Mouse (Mus musculus): ENCODE measurements around the gene Aida. TPM values are rescaled to one million over a fixed set of nuclear protein-coding genes. Genes with fewer than 3 reads are reported as not detected.

The Aida gene
- total and polyA plus RNA-seq, 2 experiments from 2014 or later, result 19.6 to 26.8 TPM

DNA sequence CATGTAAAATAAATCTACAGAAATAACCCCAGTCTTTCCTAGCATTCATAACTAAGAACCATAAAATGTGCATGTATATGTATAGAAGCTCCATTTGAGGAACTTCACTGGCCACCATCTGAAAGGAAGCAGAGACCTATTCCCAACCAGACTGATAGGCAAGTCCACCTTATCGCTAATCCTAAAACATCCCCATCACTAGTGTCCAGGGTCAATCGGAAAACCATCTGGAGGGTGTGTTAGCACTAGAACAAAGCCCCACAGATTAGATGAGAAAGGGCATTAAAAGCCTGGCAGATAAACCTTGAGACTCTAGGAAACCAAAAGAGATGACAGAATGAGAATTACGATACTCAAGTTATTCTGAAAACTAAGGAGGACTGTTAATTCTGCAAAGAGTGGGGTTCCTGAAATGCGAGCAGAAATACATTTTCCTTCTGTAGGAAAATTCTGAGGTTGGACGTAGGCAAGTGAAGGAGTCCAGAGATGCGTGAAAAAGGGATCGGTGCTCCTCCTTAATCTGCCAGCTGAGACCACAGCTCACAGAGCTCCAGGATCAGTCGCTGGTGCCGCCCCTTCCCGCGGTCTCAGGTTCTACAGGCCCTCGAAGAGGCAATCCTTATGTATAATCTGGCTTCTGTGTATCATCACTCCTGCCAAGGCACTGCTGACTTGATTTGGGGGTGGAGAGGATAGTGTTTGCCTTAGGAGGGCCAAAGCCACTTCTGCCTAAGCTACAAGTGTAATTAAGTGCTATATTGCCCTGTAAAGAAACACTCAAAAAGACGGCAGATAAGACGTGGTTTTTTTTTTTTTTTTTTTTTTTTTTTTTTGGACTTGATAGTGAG is 66.6 kb downstream of the Aida start:
- Histone ChIP-seq H3K4me1 (ENCODE audit: control insufficient read depth, insufficient read depth) (0 out of 2 replicates have a peak, but pooled peaks cover 5% of the 10 kb centered on the region), H3K9me3 (replicated peaks; ENCODE audit: control insufficient read depth, low read length) (no peaks in the 10 kb centered on the region), H3K36me3 (replicated peaks; ENCODE audit: control insufficient read depth, insufficient read depth, low read length) (peaks cover 54% of the 10 kb centered on the region), H3K4me3 (ENCODE audit: low read depth, low read length) (no peak overlapping the region), H3K27ac (ENCODE audit: low read depth) (no peak overlapping the region), H3K4me2 (ENCODE audit: low read depth, low read length) (no peak overlapping the region), H3K9ac (replicated peaks; ENCODE audit: low read depth, low read length) (no peak overlapping the region), H3K27me3 (ENCODE audit: control insufficient read depth, insufficient read depth, low read length) (no peaks in the 10 kb centered on the region)
- ATAC-seq (ENCODE audit: insufficient read depth, low read depth), result no peak
- TF ChIP-seq CTCF (IDR thresholded peaks at IDR 0.05; ENCODE audit: low read depth) (no peak), EP300 (IDR thresholded peaks at IDR 0.05; ENCODE audit: low read depth) (no peak)
- 76% methylated on average over 14 of the region's 14 CpGs for WGBS
- DNase-seq (ENCODE audit: low spot score), result no peak

DNA sequence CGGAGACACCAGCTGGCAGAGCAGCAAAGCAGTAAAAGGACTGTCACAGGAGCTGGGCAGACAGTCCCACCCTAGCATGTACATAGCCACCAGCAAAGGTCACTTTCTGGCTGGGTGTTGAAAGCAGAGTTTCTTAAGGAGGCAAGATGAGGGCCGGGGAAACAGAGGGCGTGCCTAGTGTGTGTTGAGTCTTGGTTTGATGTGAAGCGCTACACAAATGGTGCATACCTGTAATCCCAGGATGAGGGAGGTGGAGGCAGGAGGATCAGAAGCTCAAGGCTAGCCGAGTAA is 67.1 kb downstream of the Aida start:
- H3K9me3 ChIP-seq (replicated peaks; ENCODE audit: control insufficient read depth, low read length), result no peaks in the 10 kb centered on the region
- peaks cover 9% of the 10 kb centered on the region; the same call in 1 of the 2 replicates for H3K4me1 ChIP-seq (ENCODE audit: control insufficient read depth, insufficient read depth)
- no peak overlapping the region for H3K9ac ChIP-seq (replicated peaks; ENCODE audit: low read depth, low read length)
- ATAC-seq (ENCODE audit: insufficient read depth, low read depth) (no peak), DNase-seq (ENCODE audit: low spot score) (no peak)
- H3K27ac ChIP-seq (ENCODE audit: low read depth), result no peak overlapping the region
- no peak overlapping the region for H3K4me3 ChIP-seq (ENCODE audit: low read depth, low read length)
- TF ChIP-seq EP300 (IDR thresholded peaks at IDR 0.05; ENCODE audit: low read depth), result no peak
- TF ChIP-seq CTCF (IDR thresholded peaks at IDR 0.05; ENCODE audit: low read depth), result no peak
- H3K4me2 ChIP-seq (ENCODE audit: low read depth, low read length), result no peak overlapping the region
- H3K36me3 ChIP-seq (replicated peaks; ENCODE audit: control insufficient read depth, insufficient read depth, low read length), result peaks cover 49% of the 10 kb centered on the region
- WGBS, result 83% methylated on average over 5 of the region's 5 CpGs
- no peaks in the 10 kb centered on the region for H3K27me3 ChIP-seq (ENCODE audit: control insufficient read depth, insufficient read depth, low read length)

DNA sequence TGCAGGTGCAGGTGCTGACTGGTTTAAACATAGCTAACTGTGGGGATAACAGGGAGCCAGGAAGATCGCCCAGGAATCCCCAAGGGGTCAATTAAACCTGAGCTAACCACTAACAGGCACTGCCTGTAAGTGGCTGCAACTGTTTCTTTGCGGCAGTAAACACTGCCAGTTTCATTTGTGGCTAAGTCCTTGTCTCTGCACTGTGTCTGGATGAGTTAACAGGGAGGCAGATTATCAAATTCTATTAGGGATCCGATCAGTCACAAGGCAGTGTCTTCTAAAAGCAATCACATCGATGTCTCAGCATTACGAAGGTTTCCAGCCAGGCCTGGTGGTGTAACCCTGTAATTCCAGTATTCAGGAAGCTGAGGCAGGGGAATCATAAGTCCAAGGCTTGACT is 70.0 kb downstream of the Aida start:
- Histone ChIP-seq H3K4me1 (ENCODE audit: control insufficient read depth, insufficient read depth) (peaks cover 10% of the 10 kb centered on the region; the same call in 1 of the 2 replicates), H3K9ac (replicated peaks; ENCODE audit: low read depth, low read length) (no peak overlapping the region), H3K4me3 (ENCODE audit: low read depth, low read length) (no peak overlapping the region), H3K9me3 (replicated peaks; ENCODE audit: control insufficient read depth, low read length) (no peaks in the 10 kb centered on the region), H3K4me2 (ENCODE audit: low read depth, low read length) (no peak overlapping the region), H3K27ac (ENCODE audit: low read depth) (no peak overlapping the region), H3K36me3 (replicated peaks; ENCODE audit: control insufficient read depth, insufficient read depth, low read length) (peaks cover 26% of the 10 kb centered on the region), H3K27me3 (ENCODE audit: control insufficient read depth, insufficient read depth, low read length) (no peaks in the 10 kb centered on the region)
- TF ChIP-seq EP300 (IDR thresholded peaks at IDR 0.05; ENCODE audit: low read depth) (no peak), CTCF (IDR thresholded peaks at IDR 0.05; ENCODE audit: low read depth) (no peak)
- DNase-seq (ENCODE audit: low spot score) (no peak), ATAC-seq (ENCODE audit: insufficient read depth, low read depth) (no peak)
- WGBS, result 89% methylated on average over 5 of the region's 5 CpGs

DNA sequence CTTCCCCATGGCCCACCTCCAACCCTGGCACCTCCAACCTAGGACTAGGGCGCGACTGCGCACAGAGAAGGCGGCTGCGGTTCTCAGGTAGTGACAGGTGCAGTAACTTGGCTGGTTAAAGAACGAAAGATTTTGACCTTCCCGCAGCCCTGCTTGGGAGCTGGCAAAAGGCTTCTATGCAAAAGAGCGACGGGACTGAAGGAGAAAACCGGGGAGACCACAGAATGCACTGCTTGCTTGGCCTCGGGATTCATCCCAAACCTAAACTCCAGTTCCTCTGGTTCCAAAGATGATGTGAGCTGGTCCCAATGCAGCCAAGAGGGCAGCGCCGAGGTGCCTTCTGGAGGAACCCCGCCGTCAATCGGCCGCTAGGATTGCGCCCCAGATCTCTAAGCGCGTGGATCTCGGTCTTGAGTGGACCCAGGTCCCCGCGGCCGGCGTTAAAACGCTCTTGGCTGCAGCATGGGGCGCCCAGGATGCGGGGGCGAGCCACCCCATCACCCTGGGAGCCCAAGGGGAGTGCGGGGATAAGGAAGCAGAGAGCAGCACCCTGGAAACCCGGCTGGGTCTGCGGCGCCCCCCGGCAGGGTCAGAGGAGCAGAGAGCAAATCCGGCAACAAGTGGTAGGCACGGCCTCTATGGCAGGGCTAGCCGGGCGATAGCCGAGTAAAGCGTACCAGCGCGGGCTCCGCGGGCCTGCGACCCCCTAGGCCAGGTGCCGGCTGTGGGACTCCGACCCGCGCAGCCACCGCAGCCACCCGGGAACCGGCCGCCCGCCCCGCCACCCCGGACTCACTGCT is 72.4 kb downstream of the Aida start:
- TF ChIP-seq EP300 (IDR thresholded peaks at IDR 0.05; ENCODE audit: low read depth) (no peak), CTCF (IDR thresholded peaks at IDR 0.05; ENCODE audit: low read depth) (no peak)
- peak overlapping the region; percentile 94 for H3K4me2 ChIP-seq (ENCODE audit: low read depth, low read length)
- WGBS, result 1% methylated on average over 44 of the region's 56 CpGs
- no peaks in the 10 kb centered on the region for H3K27me3 ChIP-seq (ENCODE audit: control insufficient read depth, insufficient read depth, low read length)
- H3K9ac ChIP-seq (replicated peaks; ENCODE audit: low read depth, low read length), result peak overlapping the region; percentile 86
- no peaks in the 10 kb centered on the region for H3K9me3 ChIP-seq (replicated peaks; ENCODE audit: control insufficient read depth, low read length)
- peak overlapping the region; percentile 92 for H3K4me3 ChIP-seq (ENCODE audit: low read depth, low read length)
- peak; percentile 63 for ATAC-seq (ENCODE audit: insufficient read depth, low read depth)
- peaks cover 15% of the 10 kb centered on the region for H3K36me3 ChIP-seq (replicated peaks; ENCODE audit: control insufficient read depth, insufficient read depth, low read length)
- H3K4me1 ChIP-seq (ENCODE audit: control insufficient read depth, insufficient read depth), result peaks cover 10% of the 10 kb centered on the region; the same call in 1 of the 2 replicates
- peak overlapping the region; percentile 73 for H3K27ac ChIP-seq (ENCODE audit: low read depth)
- DNase-seq (ENCODE audit: low spot score), result no peak

DNA sequence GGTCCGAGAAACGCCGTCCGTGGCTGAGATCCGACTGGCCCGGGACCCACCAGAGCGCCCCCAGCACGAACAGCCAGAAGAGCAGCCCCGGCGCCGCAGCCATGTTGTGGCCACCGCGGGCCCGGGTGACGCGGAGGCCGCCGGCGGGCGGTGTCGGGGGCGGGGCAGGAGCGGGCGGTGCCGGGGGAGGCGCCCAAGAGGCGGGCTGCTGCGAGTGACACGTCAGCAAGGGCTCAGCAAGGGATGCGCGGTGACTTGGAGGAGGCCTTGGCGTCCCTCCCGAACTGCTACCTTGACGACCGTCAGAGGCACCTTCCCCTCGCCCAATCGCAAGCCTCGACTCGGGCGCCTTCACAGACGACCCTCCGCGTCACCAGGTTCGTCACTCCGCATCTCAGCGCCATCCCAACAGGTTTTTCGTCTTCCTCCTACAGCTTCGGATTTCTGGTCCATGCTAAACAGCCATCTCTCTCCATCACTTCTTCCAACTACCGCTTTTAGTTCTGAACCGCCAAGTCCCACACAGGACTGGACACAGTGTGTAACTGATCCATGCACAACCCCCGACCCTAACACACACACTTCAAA is 73.1 kb downstream of the Aida start, which contains the start of gene Mia3:
Gene Mia3, minus strand, starts transcription at position 127 of the 588 bp plus-strand sequence.
- H3K27me3 ChIP-seq (ENCODE audit: control insufficient read depth, insufficient read depth, low read length), result no peaks in the 10 kb centered on the region
- TF ChIP-seq EP300 (IDR thresholded peaks at IDR 0.05; ENCODE audit: low read depth) (no peak), CTCF (IDR thresholded peaks at IDR 0.05; ENCODE audit: low read depth) (no peak)
- H3K4me3 ChIP-seq (ENCODE audit: low read depth, low read length), result peak within 1 kb of the TSS; percentile 92
- H3K4me2 ChIP-seq (ENCODE audit: low read depth, low read length), result peak within 1 kb of the TSS; percentile 94
- peak within 1 kb of the TSS; percentile 73 for H3K27ac ChIP-seq (ENCODE audit: low read depth)
- WGBS, result under 1% methylated on average over 51 of the region's 51 CpGs
- H3K9ac ChIP-seq (replicated peaks; ENCODE audit: low read depth, low read length), result peak within 1 kb of the TSS; percentile 86
- peaks cover 10% of the 10 kb centered on the region; the same call in 1 of the 2 replicates for H3K4me1 ChIP-seq (ENCODE audit: control insufficient read depth, insufficient read depth)
- peak; percentile 99 for ATAC-seq (ENCODE audit: insufficient read depth, low read depth)
- H3K9me3 ChIP-seq (replicated peaks; ENCODE audit: control insufficient read depth, low read length), result no peaks in the 10 kb centered on the region
- peak; percentile 92 for DNase-seq (ENCODE audit: low spot score)
- H3K36me3 ChIP-seq (replicated peaks; ENCODE audit: control insufficient read depth, insufficient read depth, low read length), result peaks cover 8% of the 10 kb centered on the region
